Comparison of ENCODE assay signal across 24 mouse cellular contexts in genomic region chr19:6144842-6145241, GRCm38 (mm10). TPM values are rescaled to one million over a fixed set of nuclear protein-coding genes. Genes with fewer than 3 reads are reported as not detected.
DNase-seq lines count a peak whose midpoint lies in the region; ATAC-seq and TF ChIP-seq lines count a peak whose summit lies in the region.
"Had no signal": no experiment of that assay in that cellular context is flagged by ENCODE, and none has a peak within 500 bp of the region (broad histone marks: within the 10 kb centered on the region; RNA-seq: fewer than 3 reads in every experiment).

No protein-coding gene starts in this region.

- H3ac ChIP-seq in C2C12 (ENCODE audit: control insufficient read depth, insufficient read length, low read depth), result no peak overlapping the region

- H3K27ac ChIP-seq in intestine, postnatal 0 days (ENCODE audit: low read depth, low read length), result no peak overlapping the region
- H3K27ac ChIP-seq in intestine, embryonic 16.5 days (ENCODE audit: low read length), result no peak overlapping the region
- H3K27ac ChIP-seq in heart, embryonic 12.5 days (ENCODE audit: poor library complexity, severe bottlenecking), result no peak overlapping the region
- H3K27ac ChIP-seq: gastrocnemius, adult 2 months; heart, embryonic 15.5 days; hindbrain, embryonic 10.5 days; hindbrain, embryonic 14.5 days had no signal

- no peaks in the 10 kb centered on the region for H3K79me3 ChIP-seq in C2C12 (ENCODE audit: low read depth)

- H3K9me3 ChIP-seq in intestine, postnatal 0 days (ENCODE audit: control insufficient read depth), result no peaks in the 10 kb centered on the region
- H3K9me3 ChIP-seq in intestine, embryonic 16.5 days (ENCODE audit: control insufficient read depth, low read length), result no peaks in the 10 kb centered on the region
- peaks cover 5% of the 10 kb centered on the region; the same call in 1 of the 2 replicates for H3K9me3 ChIP-seq in heart, embryonic 12.5 days (replicated peaks)
- H3K9me3 ChIP-seq: heart, embryonic 15.5 days; hindbrain, embryonic 10.5 days had no signal

- no peaks in the 10 kb centered on the region for H3K27me3 ChIP-seq in intestine, postnatal 0 days (replicated peaks; ENCODE audit: control insufficient read depth, insufficient read depth, low read length)
- H3K27me3 ChIP-seq in intestine, embryonic 16.5 days (replicated peaks; ENCODE audit: control insufficient read depth, insufficient read depth, low read length), result no peaks in the 10 kb centered on the region
- H3K27me3 ChIP-seq in C2C12 (ENCODE audit: control insufficient read depth, insufficient read depth, insufficient read length), result peaks cover 14% of the 10 kb centered on the region
- H3K27me3 ChIP-seq in heart, embryonic 12.5 days (replicated peaks), result no peaks in the 10 kb centered on the region

- ATAC-seq in intestine, postnatal 0 days, result no peak
- no peak for ATAC-seq in intestine, embryonic 16.5 days
- no peak for ATAC-seq in heart, embryonic 12.5 days (ENCODE audit: insufficient number of reproducible peaks, low FRiP score)
- ATAC-seq: forebrain, embryonic 14.5 days; forebrain, postnatal 0 days had no signal

- H3K79me2 ChIP-seq in C2C12 (ENCODE audit: control insufficient read depth, insufficient read depth), result peaks cover 8% of the 10 kb centered on the region

- H3K4me2 ChIP-seq in intestine, postnatal 0 days (replicated peaks; ENCODE audit: low read depth), result no peak overlapping the region
- no peak overlapping the region for H3K4me2 ChIP-seq in intestine, embryonic 16.5 days (ENCODE audit: low read depth, low read length)
- H3K4me2 ChIP-seq in heart, embryonic 12.5 days, result no peak overlapping the region
- H3K4me2 ChIP-seq: heart, embryonic 11.5 days; heart, embryonic 15.5 days; hindbrain, embryonic 14.5 days had no signal

- TF ChIP-seq CTCF in intestine, postnatal 0 days (IDR thresholded peaks at IDR 0.05; ENCODE audit: low read depth), result peak; percentile 42
- TF ChIP-seq CTCF in C2C12 (IDR thresholded peaks at IDR 0.05; ENCODE audit: control insufficient read depth, insufficient read depth, insufficient read length), result no peak

- H3K36me3 ChIP-seq in intestine, postnatal 0 days (ENCODE audit: control insufficient read depth, insufficient read depth), result no peaks in the 10 kb centered on the region
- no peaks in the 10 kb centered on the region for H3K36me3 ChIP-seq in intestine, embryonic 16.5 days (ENCODE audit: control insufficient read depth, insufficient read depth, low read length)
- no peaks in the 10 kb centered on the region for H3K36me3 ChIP-seq in C2C12 (ENCODE audit: control insufficient read depth, insufficient read depth)
- H3K36me3 ChIP-seq in heart, embryonic 12.5 days, result no peaks in the 10 kb centered on the region
- H3K36me3 ChIP-seq: heart, embryonic 15.5 days; hindbrain, embryonic 10.5 days had no signal

- no peak overlapping the region for H3K4me3 ChIP-seq in intestine, postnatal 0 days (ENCODE audit: low read depth, low read length)
- no peak overlapping the region for H3K4me3 ChIP-seq in intestine, embryonic 16.5 days (ENCODE audit: low read length)
- no peak overlapping the region for H3K4me3 ChIP-seq in C2C12 (ENCODE audit: insufficient read depth, poor library complexity, severe bottlenecking)
- no peak overlapping the region for H3K4me3 ChIP-seq in heart, embryonic 12.5 days
- H3K4me3 ChIP-seq: gastrocnemius, adult 2 months; heart, embryonic 15.5 days; hindbrain, embryonic 10.5 days had no signal

- DNase-seq in 416B (ENCODE audit: low read depth), result peak; percentile 35
- no peak for DNase-seq in thymus, adult 18-20 months
- DNase-seq: adrenal gland, adult 2 months; adrenal gland, postnatal 14 days; cerebellum, adult 11-12 months; cerebellum, adult 9-10 months; cerebellum, postnatal 14 days; forebrain, postnatal 0 days; gastrocnemius, adult 2 months; gastrocnemius, postnatal 14 days; heart, adult 11 months; heart, postnatal 10 days; heart, postnatal 36 days had no signal

- H3K4me1 ChIP-seq in intestine, postnatal 0 days (replicated peaks; ENCODE audit: control insufficient read depth, insufficient read depth, low read length), result 0 out of 2 replicates have a peak, but pooled peaks cover 3% of the 10 kb centered on the region
- H3K4me1 ChIP-seq in intestine, embryonic 16.5 days (ENCODE audit: control insufficient read depth, insufficient read depth, low read length), result 0 out of 2 replicates have a peak, but pooled peaks cover 3% of the 10 kb centered on the region
- peaks cover 7% of the 10 kb centered on the region; the same call in 1 of the 2 replicates for H3K4me1 ChIP-seq in heart, embryonic 12.5 days (replicated peaks)

- 64% methylated on average over 5 of the region's 5 CpGs for WGBS in intestine, postnatal 0 days
- 71% methylated on average over 5 of the region's 5 CpGs for WGBS in intestine, embryonic 16.5 days
- WGBS in heart, embryonic 12.5 days, result 59% methylated on average over 5 of the region's 5 CpGs

- no peak overlapping the region for H3K9ac ChIP-seq in intestine, postnatal 0 days (ENCODE audit: low read depth, low read length)
- H3K9ac ChIP-seq in intestine, embryonic 16.5 days (ENCODE audit: low read depth, low read length), result no peak overlapping the region
- H3K9ac ChIP-seq in heart, embryonic 12.5 days, result no peak overlapping the region
- H3K9ac ChIP-seq: forebrain, postnatal 0 days; heart, embryonic 15.5 days; hindbrain, embryonic 14.5 days had no signal

TF ChIP-seq in C2C12, 6 proteins besides CTCF, POLR2A, EP300 and RAD21:
- TF ChIP-seq USF1 (IDR thresholded peaks at IDR 0.05; ENCODE audit: low read depth) (peak; percentile 3), MAX (IDR thresholded peaks at IDR 0.05) (no peak), MYOD1 (IDR thresholded peaks at IDR 0.05; ENCODE audit: control insufficient read depth, insufficient read length, low read depth) (no peak), MYOG (IDR thresholded peaks at IDR 0.05; ENCODE audit: control insufficient read depth, extremely low read depth, insufficient read length) (no peak)
TF ChIP-seq in C2C12: peak in this region for 1.

RNA-seq across cellular contexts. Expression of gene Arl2, which starts 3.5 kb away (rescaled TPM):
- 70.6 and 71.5 TPM in 2 replicates for polyA plus RNA-seq in intestine, postnatal 0 days (2015; fragmentation: Nextera tagmentation; extraction: Ambion mirVana)
- polyA plus RNA-seq in intestine, embryonic 16.5 days (2015; fragmentation: Nextera tagmentation; extraction: Ambion mirVana), result 102 and 103 TPM in 2 replicates
- 78.3 TPM for polyA plus RNA-seq in C2C12 (2012; fragmentation: generic; extraction: Trizol)
- 71.5 and 73.9 TPM in 2 replicates for polyA plus RNA-seq in heart, embryonic 12.5 days (2016; fragmentation: Nextera tagmentation; extraction: Ambion mirVana)

RNA-seq across cellular contexts. Expression of gene Batf2, which starts 4.1 kb away (rescaled TPM):
- 0.61 and 1.3 TPM in 2 replicates for polyA plus RNA-seq in intestine, postnatal 0 days (2015; fragmentation: Nextera tagmentation; extraction: Ambion mirVana)
- 1.1 and 1.8 TPM in 2 replicates for polyA plus RNA-seq in intestine, embryonic 16.5 days (2015; fragmentation: Nextera tagmentation; extraction: Ambion mirVana)
- polyA plus RNA-seq in C2C12 (2012; fragmentation: generic; extraction: Trizol), result 0.04 TPM
- polyA plus RNA-seq in heart, embryonic 12.5 days (2016; fragmentation: Nextera tagmentation; extraction: Ambion mirVana), result 0.14 TPM in 1 of 2 replicates, not detected in the other
- polyA plus RNA-seq: embryonic facial prominence, embryonic 11.5 days; forebrain, embryonic 11.5 days; forebrain, embryonic 14.5 days; forebrain, postnatal 0 days; heart, embryonic 11.5 days; heart, embryonic 15.5 days; hindbrain, embryonic 14.5 days had no signal

RNA-seq across cellular contexts. Expression of gene Snx15, which starts 16.7 kb away (rescaled TPM):
- polyA plus RNA-seq in intestine, postnatal 0 days (2015; fragmentation: Nextera tagmentation; extraction: Ambion mirVana), result 23.0 and 23.3 TPM in 2 replicates
- polyA plus RNA-seq in intestine, embryonic 16.5 days (2015; fragmentation: Nextera tagmentation; extraction: Ambion mirVana), result 36.8 and 37.0 TPM in 2 replicates
- 22.7 TPM for polyA plus RNA-seq in C2C12 (2012; fragmentation: generic; extraction: Trizol)
- polyA plus RNA-seq in heart, embryonic 12.5 days (2016; fragmentation: Nextera tagmentation; extraction: Ambion mirVana), result 20.9 and 21.2 TPM in 2 replicates

RNA-seq across cellular contexts. Expression of gene Sac3d1, which starts 26.4 kb away (rescaled TPM):
- 17.0 and 19.1 TPM in 2 replicates for polyA plus RNA-seq in intestine, postnatal 0 days (2015; fragmentation: Nextera tagmentation; extraction: Ambion mirVana)
- 33.4 and 35.7 TPM in 2 replicates for polyA plus RNA-seq in intestine, embryonic 16.5 days (2015; fragmentation: Nextera tagmentation; extraction: Ambion mirVana)
- polyA plus RNA-seq in C2C12 (2012; fragmentation: generic; extraction: Trizol), result 44.7 TPM
- 35.2 and 35.9 TPM in 2 replicates for polyA plus RNA-seq in heart, embryonic 12.5 days (2016; fragmentation: Nextera tagmentation; extraction: Ambion mirVana)

RNA-seq across cellular contexts. Expression of gene Naaladl1, which starts 39.3 kb away (rescaled TPM):
- polyA plus RNA-seq in intestine, postnatal 0 days (2015; fragmentation: Nextera tagmentation; extraction: Ambion mirVana), result 273 and 333 TPM in 2 replicates
- 71.9 and 102 TPM in 2 replicates for polyA plus RNA-seq in intestine, embryonic 16.5 days (2015; fragmentation: Nextera tagmentation; extraction: Ambion mirVana)
- polyA plus RNA-seq in C2C12 (2012; fragmentation: generic; extraction: Trizol), result 0.16 TPM
- 0.22 TPM in 2 replicates for polyA plus RNA-seq in heart, embryonic 12.5 days (2016; fragmentation: Nextera tagmentation; extraction: Ambion mirVana)
